Mouse (Mus musculus): ENCODE measurements around the gene Mgst3. TPM values are rescaled to one million over a fixed set of nuclear protein-coding genes. Genes with fewer than 3 reads are reported as not detected.

The Mgst3 gene
- total RNA-seq, 2 experiments from 2014 or later, result 301 to 305 TPM

DNA sequence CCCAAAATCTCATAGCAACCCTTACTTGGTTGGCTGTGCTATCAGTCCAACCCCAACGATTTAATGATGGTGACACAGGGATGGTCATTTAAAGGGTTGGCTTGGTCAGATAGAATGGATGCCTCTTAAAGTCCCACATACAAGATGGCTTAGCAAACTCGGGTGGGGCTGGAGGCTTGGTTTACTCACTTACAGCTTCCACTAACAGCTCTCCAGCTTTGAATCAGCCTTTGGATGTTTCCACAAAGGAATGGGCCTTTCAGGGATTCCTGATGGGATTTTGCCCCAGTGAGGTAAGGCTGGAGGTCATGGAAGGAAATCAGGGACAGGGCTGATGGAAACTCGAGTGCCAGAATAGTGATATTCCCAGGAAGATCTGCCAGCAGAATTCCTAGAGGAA, 5.8 kb downstream of the Mgst3 start:
- DNase-seq, result no peak

DNA sequence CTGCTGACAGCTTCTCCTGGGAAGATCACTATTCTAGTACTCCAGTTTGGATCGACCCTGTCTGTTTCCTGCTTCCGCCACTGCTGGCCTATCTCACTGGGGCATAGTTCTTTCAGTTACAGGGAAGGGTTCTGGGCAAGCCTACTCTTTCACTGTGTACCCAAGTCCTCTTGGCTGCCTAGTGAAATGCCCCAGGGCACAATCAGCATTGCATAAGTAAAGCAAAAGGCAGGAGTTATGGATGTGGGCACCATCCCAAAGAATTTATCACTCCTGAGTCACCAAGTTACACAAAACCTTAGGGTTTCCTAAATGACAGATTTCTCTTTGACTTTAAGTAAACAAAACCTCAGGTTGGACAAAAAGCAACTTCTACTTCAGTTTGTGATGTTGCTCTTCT, 6.3 kb downstream of the Mgst3 start:
- peak in 1 of 2 experiments; percentile 38 for DNase-seq

DNA sequence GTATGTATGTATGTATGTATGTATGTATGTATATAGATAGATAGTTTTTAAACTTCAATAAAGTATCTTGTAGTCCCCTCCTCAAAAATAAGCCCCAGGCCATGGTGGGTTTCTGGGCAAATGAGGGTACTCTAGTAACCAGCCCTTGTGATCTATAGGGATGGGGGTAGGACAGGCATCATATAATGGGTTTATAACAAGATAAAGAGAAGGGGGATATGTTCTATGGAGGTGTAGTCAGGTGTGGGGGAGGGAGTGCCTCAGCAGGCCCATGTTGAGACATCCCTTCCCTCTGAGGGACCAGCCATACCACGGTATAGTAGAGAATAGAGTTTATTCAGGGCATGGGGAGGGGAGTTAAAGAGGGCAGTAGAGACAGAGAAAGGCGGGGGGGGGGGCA, 7.2 kb downstream of the Mgst3 start:
- no peak for DNase-seq

DNA sequence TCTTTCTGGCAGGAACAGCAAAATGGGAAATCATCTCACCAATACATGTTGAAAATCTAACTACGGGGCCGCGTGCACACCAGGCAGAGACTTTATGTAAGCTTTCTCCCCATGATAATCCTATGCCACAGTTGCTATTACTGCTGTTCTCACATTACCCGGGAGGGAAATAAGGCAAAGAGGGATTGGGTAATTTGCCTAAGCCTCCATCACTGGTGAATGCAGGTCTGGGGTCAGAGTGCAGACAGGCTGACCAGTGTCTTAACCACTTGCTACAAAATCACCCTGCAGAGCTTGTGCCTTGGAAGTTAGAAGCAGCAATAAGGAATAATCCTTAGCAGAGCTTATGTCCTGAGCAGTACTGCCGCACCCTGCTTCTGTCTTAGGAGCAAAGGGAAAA, 8.0 kb downstream of the Mgst3 start:
- DNase-seq, result no peak

DNA sequence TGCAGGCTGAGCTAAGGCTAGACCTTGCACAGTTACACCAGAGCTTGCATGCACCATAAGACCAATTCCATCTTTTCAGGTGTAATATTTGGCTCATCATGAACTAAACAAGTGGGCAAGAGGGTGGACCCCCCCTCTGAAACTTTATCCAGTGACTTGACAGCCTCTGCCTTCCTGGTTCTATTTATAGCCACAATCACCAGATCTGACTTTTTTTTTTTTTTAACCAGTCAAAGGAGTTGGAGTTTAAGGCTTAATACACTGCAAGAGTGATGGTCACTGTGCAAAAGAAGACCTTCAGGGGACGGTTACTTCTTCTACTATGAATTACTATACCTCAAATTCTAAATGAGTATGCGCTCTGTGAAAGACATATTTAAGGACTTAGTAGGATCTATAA, 8.4 kb downstream of the Mgst3 start:
- no peak for DNase-seq

DNA sequence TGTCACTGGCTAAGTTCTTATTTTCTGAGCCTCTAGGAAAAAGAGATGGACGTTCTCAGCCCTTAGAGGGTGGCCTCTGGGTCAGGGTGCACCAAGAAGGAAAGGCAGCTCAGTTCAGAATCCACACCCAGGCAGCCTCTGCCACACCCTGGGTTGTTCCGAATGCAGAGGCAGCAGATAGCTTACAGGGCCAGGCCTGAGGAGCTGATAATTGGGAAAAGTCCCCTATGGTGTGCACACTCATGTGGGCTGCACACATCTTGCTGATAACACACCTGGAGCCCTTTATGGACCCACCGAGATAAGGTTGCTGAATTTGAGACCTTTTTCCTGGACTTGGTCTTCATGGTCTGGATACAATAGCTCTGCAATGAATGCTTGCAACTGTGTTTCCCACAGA, 9.5 kb downstream of the Mgst3 start:
- DNase-seq, result no peak

DNA sequence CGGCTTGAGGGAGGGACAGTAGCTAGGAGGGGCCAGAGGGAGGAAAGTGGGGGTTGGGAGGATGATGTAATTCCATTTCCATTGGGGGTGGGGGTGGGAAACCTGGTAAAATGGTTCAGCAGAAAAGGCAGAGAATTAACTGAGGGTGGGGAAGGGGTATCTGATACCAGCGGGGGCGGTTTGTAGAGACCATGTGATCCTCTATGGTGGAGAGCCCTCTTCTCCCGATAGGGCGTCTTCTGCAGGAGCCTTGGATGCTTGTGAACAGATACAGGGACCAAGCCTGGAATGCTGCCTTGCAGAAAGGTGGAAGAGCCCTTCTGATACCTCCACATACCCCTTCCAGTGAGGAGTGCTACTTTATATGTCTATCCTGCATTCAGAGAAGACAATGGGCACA, 10.5 kb downstream of the Mgst3 start:
- DNase-seq, result no peak

DNA sequence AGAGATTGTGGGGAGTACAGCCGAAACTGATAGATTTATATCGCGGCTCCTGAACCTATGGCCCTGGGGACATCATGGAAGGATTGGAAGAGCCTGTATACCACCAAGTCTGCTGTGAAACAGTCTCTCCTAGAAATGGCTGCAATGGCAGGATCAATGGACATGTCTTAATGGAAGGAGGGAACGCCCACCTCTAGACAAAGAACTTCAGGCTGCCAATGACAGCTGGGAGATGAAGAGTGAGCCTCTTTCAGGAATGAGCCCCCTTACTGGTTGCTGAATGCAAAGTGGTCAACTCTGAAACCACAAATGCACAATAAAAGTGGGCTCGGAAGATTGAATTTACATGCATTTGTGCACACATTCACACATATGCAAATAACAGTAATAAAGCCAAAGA, 10.9 kb downstream of the Mgst3 start:
- no peak for DNase-seq

DNA sequence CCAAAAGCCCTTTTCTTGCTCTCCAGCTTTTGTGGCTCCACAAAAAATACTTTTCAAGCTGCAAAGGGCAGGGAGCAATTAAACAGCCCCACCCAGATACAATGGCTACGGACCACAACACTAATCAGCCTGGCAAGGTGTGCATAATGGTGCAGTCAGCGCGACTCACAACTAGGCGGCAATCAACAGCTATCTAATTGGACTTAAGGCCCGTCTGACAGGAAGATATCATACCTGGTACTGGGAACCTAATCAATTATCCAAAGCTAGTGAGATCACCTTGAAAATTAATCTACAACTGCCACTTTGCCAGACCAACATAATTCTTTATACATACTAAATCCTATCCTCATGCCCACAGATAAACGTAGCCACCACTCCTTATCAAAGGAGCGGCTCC, 11.3 kb downstream of the Mgst3 start:
- DNase-seq, result no peak

DNA sequence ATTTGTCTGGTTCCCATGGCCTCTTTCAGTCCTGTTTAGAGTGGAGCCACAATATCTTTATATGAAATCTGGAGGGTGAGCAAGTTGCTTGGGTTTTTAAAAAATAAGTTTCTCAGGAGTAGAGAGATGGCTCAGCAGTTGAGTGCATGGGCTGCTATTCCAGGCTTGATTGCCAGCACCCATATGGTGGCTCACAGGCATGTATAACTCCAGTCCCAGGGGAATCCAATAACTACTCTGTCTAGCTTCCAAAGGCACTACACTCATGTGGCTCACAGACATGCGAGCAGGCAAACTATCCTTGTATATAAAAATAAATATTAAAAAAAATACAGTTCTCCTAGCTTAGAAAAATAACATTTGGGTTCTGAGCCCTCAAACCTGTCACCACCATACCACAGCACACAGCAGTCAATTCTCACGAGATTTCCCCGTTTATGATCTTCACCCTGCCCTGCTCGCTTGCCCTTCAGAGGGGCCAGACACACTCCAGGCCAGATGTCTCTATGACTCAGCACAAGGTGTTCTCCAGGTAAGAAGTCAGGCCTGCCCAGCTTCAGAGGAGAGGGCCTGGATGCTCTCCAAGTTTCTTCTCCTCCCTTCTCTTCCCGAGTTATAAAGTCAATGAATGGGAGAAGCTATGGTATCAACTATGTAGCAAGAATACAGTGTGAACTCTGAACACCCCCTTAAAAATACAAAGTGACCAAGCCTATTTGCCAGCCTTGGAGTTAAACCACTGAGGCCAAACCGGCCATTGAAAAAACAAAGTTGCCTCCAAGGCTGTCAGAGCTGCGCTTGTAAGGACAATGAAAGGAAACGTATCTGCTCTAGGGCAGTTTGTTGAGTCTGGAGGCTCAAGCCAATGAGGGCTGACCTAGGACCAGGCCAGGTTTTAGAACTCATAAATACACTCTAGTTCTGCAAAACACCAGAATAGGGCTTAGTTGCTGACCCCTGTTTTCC, 12.3 kb downstream of the Mgst3 start:
- DNase-seq, result no peak

DNA sequence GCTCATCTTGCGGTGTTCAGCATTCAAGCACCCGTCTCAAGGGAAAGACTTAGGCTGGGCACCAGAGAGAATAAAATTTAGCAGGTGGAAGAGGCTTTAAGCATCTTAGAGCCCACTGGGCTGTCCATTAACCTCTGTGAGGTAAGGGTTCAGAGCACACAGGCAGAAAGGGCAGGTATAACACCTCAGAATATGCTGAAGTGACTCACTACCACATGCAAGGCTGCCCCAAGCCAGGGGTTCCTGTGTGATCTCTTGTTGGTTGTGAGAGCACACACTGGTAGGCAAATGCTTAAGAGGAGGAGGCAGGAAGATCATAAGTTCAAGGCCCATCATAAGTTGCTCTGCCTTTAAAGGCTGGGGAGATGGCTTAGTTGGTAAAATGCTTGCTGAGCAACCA, 13.4 kb downstream of the Mgst3 start:
- DNase-seq, result no peak

DNA sequence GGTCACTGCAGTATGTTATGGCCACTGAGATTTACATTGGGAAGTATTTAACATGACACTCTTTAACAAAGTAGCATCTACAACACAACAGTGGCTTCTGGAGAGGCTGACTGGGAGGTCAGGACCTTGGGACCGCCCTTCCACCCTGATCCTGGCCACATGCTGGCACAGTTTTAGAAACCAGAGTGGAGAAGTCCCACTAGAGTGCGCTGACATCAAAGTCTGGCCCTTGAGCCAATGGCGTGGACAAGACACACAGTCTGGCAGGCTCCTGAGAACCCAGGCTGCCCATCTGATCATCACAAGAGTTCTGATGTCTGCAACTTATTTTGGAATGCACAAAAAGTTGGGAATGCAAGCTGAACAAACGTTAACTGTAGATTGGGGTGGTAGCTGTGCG, 13.9 kb downstream of the Mgst3 start:
- DNase-seq, result peak in 1 of 2 experiments; percentile 52

DNA sequence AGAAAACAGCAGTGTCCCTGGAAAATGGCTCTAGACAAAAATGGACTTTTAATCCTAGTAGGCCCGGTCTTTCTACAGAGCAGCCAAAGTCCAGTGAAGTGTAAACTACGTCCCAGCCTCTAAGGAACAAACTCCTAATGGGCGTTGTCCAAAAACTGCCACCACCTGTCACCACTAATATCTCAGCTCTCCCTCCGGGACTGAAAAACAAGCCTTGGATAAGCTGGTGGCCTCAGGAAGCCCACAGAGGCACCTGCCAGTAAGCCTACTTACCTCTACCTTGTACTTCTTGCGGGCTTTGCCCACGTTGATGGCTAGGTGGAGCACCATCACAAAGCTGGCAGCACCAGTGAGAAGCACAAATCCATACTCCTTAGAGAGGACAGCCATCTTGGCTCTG, 15.6 kb downstream of the Mgst3 start:
- DNase-seq, result no peak

DNA sequence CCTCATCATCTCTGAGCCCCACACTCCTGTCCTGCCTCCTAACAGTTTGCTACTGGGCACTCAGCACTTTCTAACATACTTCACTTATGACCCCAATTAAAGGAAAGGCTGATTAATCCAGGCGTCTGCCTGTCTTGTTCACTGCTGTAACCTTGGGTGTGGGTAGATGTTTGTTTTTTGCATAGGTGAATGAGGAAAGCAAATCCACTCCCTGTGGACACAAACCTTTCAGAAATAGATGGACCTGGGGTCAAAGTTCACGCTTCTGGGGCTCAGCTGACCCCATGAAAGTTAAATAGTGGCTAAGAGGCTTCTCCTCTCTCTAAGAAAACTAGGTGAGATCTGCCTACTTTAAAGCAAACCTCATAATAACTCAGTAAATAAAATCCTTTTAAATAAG, 18.7 kb downstream of the Mgst3 start:
- no peak for DNase-seq

DNA sequence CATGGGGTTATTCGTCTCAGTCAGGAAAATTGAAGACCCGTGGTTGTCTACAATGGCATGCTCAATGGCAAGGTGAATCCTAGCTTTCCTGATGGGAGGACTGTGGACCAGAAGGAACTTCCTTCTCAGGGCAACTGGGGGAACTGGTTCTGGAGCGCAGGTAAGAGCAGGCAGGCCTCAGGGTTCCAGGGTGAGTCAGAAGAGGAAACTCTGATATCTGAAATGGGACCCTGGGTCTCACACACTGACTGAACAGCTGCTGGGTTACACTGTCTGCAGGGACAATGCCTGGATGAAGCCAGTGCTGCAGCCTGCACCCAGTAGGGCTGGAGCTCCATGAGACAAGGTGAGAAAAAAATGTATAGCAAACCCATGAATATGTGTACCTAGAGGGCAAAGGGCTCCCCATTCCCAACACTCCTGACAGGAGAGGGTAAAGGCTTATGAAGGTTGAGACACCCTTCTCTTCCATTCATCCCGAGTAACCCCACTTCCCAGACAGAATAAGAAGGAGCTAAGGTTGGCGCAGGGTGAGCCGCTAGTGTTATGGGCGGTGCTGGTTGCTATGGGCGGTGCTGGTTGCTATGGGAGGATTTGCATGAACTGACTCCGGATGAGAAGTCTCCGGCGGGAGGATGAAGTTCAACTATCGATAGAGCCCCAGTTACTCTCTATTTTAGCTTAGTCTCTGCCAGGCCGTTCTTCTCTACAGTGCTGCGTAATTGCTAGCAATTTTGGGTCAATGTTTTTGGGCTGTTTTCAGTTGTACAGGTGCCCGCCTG, 19.4 kb downstream of the Mgst3 start:
- DNase-seq, result peak; percentile 53 to 58

DNA sequence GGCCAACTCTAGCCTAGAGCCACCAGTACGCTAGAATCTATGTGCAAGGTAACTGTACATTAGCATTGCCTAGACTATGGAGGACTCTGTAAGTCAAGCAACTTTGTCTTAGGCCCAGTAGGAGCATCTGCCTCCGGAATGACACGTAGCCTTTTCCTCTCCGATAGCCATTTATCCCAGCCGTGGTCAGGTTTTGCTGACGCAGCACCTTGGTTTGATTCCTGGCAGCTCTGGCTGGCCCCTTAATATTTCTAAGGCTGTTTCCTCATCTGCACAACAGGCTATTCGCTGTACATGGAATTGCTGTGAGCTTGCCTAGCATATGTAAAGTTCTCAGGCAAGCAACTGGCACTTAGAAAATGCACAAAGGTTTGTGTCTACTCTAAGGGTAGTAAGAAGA, 20.9 kb downstream of the Mgst3 start:
- DNase-seq, result no peak

DNA sequence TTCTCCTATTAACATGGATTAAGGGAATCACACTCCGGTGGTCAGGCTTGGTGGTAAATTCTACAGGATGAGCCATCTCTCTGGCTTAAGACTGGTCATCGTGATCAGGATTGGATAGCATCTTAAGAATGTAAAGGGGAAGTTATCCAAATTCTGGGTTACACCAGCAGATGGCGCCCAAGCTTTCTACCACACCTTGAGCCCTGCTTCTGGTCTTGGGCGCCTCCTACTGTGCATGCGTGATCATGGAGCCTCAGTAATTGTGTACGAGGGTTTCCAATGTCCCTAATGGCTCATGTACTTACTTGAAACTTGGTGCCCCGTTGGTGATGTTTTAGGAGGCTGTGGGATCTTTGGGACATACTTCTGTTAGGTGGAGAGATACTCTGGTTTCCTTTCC, 23.7 kb downstream of the Mgst3 start:
- peak; percentile 86 to 95 for DNase-seq

DNA sequence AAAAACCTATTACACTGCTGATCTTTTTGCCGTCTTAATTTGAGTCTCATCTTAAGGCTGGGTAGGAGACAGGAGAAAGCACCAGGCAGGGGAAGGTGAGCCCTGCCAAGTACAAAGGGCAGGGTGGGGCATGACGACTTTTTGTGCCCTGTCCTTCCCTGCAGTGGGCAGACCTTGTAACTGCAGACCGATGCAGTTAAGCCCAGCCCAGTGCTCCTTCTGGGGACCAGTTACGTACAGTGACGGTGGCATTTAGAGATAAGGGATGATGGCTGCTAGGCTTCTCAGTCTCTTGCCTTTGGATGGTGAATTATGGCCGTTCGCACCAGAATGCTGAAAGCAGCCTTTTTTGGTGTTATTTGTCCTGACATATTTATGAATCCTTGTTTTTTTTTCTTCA, 25.1 kb downstream of the Mgst3 start:
- DNase-seq, result no peak

DNA sequence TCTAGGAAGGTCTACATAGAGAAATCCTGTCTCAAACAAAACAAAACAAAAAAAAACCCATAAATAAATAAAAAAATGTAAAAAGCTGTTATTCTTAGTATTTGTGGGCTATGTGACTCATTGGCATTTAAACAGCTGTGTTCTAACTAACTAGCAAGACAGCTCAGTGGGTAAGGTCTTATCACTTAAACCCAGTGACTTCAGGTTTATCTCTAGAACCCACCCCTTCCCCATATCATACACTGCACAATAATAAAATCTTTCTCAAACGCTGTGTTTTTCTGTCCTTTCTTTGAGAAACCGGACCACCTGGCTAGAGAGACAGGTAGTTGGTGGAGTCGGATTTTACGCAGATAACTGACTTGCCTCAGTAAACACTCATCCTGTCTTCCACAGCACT, 25.6 kb downstream of the Mgst3 start:
- no peak for DNase-seq

DNA sequence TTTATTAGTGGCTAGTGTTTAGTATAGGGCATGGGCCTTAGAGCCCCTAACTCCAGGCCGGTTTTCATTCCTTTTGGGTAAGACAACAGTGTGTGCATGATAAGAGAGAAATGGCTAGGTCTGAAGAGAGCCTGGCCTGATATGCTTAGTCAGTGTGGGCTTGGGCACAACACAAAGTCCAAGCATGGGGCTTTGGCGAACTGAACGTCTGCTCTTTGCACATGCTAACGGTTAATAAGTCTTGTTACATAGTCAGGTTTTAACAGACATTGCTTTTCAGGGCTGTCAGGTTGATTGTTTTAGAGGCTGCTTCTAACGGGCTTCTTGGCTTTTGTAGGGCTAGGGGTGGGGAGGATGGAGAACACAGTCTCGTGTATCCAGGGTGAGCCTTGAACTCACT, 27.0 kb downstream of the Mgst3 start:
- no peak for DNase-seq

DNA sequence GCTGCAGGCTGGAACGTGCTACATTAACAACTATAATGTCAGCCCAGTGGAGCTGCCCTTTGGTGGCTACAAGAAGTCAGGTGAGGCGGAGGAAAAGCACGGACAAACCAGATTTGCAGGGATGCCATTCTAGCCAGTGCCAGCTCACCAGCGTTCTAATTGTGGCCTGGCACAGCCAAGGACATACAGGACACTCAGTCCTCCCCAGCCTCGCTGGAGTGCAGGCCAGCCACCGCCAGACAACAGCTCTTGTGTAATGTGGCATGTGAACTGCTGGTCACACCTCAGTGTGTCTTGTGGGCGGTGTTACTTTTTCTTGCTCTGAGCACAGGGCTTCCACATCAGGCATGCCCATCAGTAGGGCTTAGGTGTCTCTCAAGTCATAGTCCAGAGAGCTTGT, 27.8 kb downstream of the Mgst3 start:
- DNase-seq, result peak; percentile 66 to 81

DNA sequence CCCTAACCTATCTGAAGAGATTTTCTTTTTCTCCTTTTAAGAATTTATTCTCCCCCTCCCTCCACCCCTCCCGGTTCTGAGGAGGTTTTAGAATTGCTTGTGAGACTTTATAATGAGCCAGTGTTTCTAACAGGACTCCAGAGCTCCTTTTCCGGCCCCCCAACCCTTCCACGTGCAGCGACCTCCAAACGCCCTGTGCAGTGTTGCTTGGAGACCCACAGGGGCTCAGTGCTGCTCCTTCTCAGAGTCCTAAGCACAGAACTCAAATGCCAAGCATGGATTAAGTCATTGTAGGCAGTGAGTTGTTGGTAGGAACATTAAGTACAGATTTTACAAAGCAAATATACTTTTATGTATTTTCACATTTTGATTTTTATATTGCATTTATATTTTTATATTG, 30.3 kb downstream of the Mgst3 start:
- no peak for DNase-seq

DNA sequence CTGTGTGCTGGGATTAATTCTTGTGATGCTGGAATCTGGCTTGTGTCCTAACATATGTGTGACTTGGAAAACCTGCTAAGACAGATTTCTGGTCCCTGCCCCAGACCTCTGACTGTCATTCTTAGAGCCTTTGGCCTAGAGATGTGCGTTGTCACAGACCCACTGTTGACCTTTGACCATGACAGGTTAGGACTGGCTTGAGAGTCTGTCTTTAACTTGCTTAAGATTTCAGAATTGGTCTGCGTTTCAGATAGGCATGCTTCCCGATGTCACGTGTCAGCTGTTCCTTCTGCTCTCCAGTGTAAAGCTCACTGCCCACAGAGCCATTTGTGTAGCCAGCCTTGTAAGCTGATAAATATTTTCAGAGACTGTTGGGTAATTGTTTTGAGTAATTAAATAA, 30.8 kb downstream of the Mgst3 start:
- DNase-seq, result no peak

DNA sequence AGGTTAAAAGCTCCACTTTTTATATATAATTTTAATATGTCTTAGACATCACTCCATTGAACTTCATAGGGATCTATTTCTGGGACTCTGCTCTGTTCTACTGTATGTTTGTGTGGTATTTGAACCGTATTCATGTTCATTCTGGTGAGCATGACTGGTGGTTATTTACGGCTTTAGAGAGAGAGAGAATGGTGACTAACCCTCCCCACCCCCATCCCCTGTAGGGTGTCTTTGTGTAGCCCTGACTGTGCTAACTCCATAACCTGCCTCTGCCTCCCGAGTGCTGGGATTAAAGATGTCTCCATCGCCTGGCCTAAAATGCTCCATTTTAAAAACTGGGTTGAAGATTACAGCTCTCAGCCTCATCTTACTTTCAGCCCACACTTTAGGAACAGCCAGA, 33.4 kb downstream of the Mgst3 start:
- no peak for DNase-seq

All from heart, adult 18-20 months (tissue).